Mouse (Mus musculus): ENCODE measurements at regions not wholly inside any gene's neighbourhood (a gene's known extent, or its start where the extent isn't known, plus 50 kb on each side); places are given as distances from the start of the nearest gene placed in this dataset.
A peak's percentile ranks its signal among the peaks of the same experiment; 100 is the strongest.
"Not testable (repeated sequence)": the region's sequence is repeated elsewhere in the genome, so short reads cannot be mapped to it uniquely, and the experiment has no call there.

GRCm38 (mm10) chr16:63102930-63103329 is 248.8 kb downstream of the Pros1 start:
- DNase-seq (ENCODE audit: low spot score in 2 of 2), result no peak

GRCm38 (mm10) chr16:63104383-63104782 is 250.3 kb downstream of the Pros1 start:
- DNase-seq (ENCODE audit: low spot score in 2 of 2), result peak in 1 of 2 experiments; percentile 27

DNA sequence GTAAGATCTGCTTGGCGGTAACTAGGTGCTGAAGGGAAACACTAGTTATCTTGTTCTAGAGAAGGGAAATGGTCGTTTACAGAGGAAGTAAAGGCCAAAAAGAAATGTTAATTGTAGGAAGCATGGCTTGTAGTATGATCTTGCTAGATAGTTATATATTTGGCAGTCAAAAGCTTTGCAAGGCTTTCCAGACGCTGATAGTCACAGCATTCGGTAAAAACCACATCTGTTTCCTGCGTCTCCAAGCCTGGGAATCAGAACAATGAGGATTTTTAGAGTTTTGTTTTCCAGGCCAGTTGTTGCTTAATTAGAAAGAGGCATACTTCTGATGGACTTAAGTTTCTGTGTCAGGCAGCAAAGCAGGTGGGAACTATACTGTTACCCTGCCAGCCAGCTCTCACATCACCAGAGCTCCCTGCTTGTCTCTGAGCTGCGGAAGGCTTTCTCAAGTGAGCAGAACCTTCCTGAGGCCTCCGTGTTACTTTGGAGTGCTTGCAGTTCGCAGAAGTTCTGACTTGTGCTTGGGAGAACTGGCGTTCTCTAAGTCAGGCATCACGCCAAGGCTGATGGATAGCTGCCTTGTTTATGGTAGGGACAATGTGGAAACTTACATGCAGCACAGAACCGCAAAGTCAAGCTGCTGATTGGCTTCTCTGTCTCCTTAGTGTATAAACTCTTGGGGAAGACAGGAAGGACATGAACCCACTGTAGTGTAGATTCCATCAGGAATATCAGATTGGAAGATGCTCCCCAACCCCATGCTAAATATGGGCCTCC is 251.0 kb downstream of the Pros1 start:
- DNase-seq (ENCODE audit: low spot score in 2 of 2), result no peak

DNA sequence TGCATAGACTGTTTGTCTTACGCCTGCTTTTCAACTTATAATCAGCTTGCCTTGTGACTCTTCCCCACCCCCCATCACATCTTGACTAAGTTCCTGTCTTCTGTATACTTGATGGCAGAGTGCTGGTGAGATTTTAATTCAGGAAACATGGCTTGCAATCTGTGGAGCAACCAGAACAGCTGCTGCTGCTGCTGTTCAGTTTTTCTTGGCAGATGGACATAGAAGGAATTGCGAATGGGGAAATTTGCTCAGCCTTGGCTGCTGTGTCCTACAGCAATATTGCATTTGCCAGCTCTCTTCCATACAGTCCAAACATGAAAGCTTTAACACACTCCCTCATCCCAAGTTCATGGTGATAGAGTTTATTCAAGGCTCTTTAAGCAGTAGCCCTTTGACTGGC is 262.3 kb downstream of the Pros1 start:
- DNase-seq (ENCODE audit: low spot score in 2 of 2), result peak; percentile 33 to 70

DNA sequence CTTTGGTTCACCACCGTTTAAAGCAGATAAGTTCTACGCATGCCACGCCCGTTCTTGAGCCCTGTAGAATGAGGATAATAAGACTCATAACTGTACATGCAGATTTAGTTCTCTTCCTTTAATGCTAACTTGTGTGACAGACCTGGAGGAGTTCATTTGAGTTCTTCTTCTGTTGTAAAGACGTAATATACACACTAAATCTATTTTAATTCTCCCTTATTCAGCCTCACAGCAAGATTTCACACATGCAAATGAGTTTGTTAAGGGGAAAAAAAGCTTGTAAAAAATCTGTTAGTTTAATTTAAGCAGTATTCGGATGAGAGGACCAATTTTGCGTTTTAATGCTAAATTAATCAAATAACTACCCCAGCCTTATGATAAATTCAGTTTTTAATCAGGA is 264.6 kb downstream of the Pros1 start:
- DNase-seq (ENCODE audit: low spot score in 2 of 2), result peak in 1 of 2 experiments; percentile 10

- DNase-seq (ENCODE audit: low spot score in 2 of 2), result no peak
Measured at GRCm38 (mm10) chr16:63143851-63144250, 289.7 kb downstream of the Pros1 start.

- DNase-seq (ENCODE audit: low spot score in 2 of 2), result no peak
Measured at GRCm38 (mm10) chr16:63155300-63155821, 301.3 kb downstream of the Pros1 start.

DNA sequence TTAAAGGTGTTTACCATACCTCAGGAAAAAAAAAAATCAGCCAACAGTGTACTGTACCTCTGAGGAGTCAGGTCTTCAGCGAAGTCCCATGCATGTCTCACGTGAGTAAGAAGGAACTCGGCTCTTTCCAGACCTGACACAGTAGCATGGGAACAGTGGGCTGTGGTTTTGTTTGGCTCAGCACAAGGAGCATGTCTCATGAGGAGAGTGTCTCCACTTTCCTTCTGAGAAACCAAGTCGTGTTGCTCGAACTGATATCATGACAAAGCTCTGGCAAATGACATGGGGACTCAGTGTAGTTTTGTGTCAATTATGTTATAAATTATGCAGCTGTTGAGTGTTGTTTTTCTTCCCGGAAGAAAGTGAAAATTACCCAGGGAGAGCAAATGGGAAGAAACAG is 316.0 kb downstream of the Pros1 start:
- no peak for DNase-seq (ENCODE audit: low spot score in 2 of 2)

GRCm38 (mm10) chr16:63179228-63179627 is 325.1 kb downstream of the Pros1 start:
- DNase-seq (ENCODE audit: low spot score in 2 of 2), result peak; percentile 38 to 51

GRCm38 (mm10) chr16:63191181-63191580 is 337.1 kb downstream of the Pros1 start:
- no peak for DNase-seq (ENCODE audit: low spot score in 2 of 2)

DNA sequence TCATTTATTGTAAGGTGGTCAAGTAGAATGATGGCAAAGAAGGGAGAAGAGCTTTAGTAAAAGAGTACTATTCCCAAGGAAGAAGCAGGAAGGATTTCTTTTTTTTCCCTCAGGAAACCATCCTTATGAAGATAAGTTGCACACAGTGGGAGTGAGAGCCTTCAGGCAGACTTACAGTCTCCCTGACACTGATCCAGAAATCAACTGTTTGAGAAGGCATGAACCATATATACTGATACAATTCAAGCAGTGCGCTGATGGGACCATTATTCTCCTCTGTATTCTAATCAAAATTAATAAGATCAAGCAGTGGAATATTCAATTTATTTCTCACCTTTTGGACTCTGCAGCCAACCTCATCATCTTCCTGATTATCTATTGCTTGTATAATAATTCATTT is 337.5 kb downstream of the Pros1 start:
- DNase-seq (ENCODE audit: low spot score in 2 of 2), result no peak

DNA sequence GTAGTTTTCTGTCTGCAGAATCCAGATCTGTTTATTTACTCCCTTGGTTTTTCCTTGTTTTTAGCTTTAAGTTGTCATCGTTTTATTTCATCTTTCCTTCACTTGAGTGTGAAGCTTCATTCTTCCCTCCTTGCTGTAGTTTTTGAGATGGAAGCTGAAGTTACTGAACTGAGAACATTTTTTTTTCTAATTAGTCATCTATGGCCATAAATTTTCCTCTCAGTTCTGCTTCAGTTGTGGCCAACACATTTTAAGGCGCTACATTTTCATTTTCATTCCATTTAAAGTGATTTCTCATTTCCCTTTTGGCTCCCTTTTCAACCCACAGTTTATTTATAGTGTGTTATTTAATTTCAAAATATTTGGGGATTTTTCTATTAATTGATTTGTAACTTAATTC is 340.5 kb downstream of the Pros1 start:
- DNase-seq (ENCODE audit: low spot score in 2 of 2), result no peak

GRCm38 (mm10) chr16:63213471-63213870 is 359.4 kb downstream of the Pros1 start:
- DNase-seq (ENCODE audit: low spot score in 2 of 2), result not testable (repeated sequence)

- DNase-seq (ENCODE audit: low spot score in 2 of 2), result peak in 1 of 2 experiments; percentile 13
Measured at GRCm38 (mm10) chr16:63220228-63220879, 366.2 kb downstream of the Pros1 start.

GRCm38 (mm10) chr16:63224608-63225007 is 370.5 kb downstream of the Pros1 start:
- DNase-seq (ENCODE audit: low spot score in 2 of 2), result no peak

DNA sequence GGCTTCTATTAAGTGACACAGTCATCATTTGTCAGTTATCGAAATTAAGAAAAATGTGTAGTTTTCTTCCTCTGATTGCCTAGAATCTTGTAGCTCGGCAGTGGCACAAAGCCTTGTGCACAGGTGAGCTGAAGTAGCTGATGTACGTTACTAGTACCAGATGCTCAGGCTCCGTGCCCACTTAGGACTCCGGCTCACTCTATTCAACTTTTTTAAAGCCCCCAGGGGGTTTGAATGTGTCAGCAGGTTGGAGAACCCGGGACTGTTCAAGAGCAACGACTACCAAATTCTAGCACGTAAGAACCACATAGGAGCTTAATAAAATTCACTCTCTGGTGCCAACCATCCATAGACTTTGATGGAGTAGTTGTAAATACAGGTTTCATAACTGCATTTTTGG is 371.0 kb downstream of the Pros1 start:
- DNase-seq (ENCODE audit: low spot score in 2 of 2), result no peak

- DNase-seq (ENCODE audit: low spot score in 2 of 2), result peak in 1 of 2 experiments; percentile 11
Measured at GRCm38 (mm10) chr16:63229135-63229534, 375.0 kb downstream of the Pros1 start.

- DNase-seq (ENCODE audit: low spot score in 2 of 2), result no peak
Measured at GRCm38 (mm10) chr16:63229567-63229966, 375.5 kb downstream of the Pros1 start.

- DNase-seq (ENCODE audit: low spot score in 2 of 2), result no peak
Measured at GRCm38 (mm10) chr16:63270173-63270572, 416.1 kb downstream of the Pros1 start.

GRCm38 (mm10) chr16:63277556-63277955 is 423.4 kb downstream of the Pros1 start:
- no peak for DNase-seq (ENCODE audit: low spot score in 2 of 2)

GRCm38 (mm10) chr16:63278259-63278697 is 424.2 kb downstream of the Pros1 start:
- no peak for DNase-seq (ENCODE audit: low spot score in 2 of 2)

DNA sequence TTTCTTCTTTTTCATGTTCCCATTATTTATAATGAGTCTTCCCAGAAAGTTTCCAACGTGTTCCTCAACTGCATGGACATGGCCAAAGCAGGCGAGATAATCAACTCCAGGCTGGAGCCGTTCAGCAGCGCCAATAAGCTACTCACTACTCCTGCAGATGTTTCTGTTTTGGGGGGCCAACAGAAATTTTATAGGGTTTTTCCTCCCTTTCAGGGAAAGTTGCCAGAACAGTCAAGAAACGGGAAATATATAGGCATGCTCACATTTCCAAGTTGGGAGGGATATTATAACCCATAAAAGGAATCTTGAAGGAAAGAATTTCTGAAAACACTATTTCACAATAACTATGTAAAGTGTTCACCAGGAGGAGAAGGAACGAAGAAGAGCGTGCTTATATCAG is 433.5 kb downstream of the Pros1 start:
- DNase-seq (ENCODE audit: low spot score in 2 of 2), result no peak

DNA sequence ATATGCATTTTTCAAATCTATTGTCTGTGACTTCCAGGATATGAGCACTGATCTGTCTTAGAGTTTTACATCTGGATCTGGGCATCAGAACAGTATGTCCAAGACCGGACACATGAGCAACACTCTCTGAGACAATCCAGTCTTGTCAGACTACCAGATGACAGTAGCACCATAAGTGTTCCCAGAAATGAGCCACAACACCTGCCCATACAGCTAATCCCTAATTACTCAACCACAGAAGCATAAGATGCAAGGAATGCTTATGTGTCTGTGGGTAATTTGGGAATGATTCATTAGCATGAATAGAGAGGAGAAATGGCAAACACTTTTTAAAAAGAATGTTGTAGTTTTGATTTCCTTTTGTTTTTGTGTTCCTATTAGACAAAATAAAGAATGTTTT is 457.6 kb downstream of the Pros1 start:
- no peak for DNase-seq (ENCODE audit: low spot score in 2 of 2)
